Mouse (Mus musculus) embryonic fibroblast, embryonic 13.5 days (primary cell): ENCODE results near the gene Aqr. TPM values are rescaled to one million over a fixed set of nuclear protein-coding genes. Genes with fewer than 3 reads are reported as not detected.

Experiments
- H3K27ac ChIP-seq: 2 replicates; pipeline ENCODE4 v1.5.1; 2012; ENCODE audit warnings: low read length, control low read depth, inconsistent platforms; ENCODE audit not compliant: insufficient read depth
- H3K4me1 ChIP-seq: 2 replicates; pipeline ENCODE4 v1.6.1; 2011; ENCODE audit warnings: low read length; ENCODE audit not compliant: control insufficient read depth, insufficient read depth
- H3K4me3 ChIP-seq: 2 replicates; pipeline ENCODE4 v1.5.1; 2011; ENCODE audit warnings: mild to moderate bottlenecking, control low read depth, low read length; ENCODE audit not compliant: insufficient read depth
- CTCF ChIP-seq: IDR thresholded peaks from 2 replicates; pipeline ENCODE4 v1.5.1; 2011; ENCODE audit warnings: mild to moderate bottlenecking, control low read depth, low read length, moderate library complexity, borderline replicate concordance; ENCODE audit not compliant: insufficient read depth
- POLR2A ChIP-seq: IDR thresholded peaks from 2 replicates; pipeline ENCODE4 v1.6.1; 2011; ENCODE audit warnings: low read depth, mild to moderate bottlenecking, control low read depth, low read length, moderate library complexity
- polyA plus RNA-seq: library from polyadenylated mRNA; stranded (reverse); fragments of >200 nt; gene quantifications from 2 replicates; pipeline ENCODE4 v1.2.4, GENCODE M21; 2011; ENCODE audit warnings: low read depth; ENCODE audit not compliant: missing spikeins, insufficient read length

Gene Aqr
- polyA plus RNA-seq, 1 experiment = 41.1 TPM

DNA sequence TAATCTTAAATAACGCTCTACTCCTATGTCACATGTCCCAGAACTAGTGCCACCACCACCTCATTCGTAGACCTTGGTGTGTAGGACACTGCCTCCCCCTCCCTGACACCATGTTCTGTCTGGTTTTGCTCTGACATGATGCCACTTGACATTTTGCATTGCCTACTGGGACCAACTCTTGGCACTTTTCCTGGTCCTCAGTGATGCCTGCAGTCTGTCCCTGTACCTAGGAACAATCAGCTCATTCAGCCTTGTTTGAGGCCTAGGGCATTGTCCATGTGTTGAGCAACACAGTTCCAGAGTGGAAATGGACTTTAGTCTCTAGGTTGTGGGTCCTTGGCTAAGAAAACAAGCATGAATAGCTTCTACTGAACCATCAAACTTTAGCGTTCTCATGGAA lies 97.0 kb downstream of the Aqr start:
- no peak overlapping the region for H3K4me3 ChIP-seq
- no peaks in the 10 kb centered on the region for H3K4me1 ChIP-seq
- no peak overlapping the region for H3K27ac ChIP-seq
- TF ChIP-seq POLR2A (no peak), CTCF (no peak)

DNA sequence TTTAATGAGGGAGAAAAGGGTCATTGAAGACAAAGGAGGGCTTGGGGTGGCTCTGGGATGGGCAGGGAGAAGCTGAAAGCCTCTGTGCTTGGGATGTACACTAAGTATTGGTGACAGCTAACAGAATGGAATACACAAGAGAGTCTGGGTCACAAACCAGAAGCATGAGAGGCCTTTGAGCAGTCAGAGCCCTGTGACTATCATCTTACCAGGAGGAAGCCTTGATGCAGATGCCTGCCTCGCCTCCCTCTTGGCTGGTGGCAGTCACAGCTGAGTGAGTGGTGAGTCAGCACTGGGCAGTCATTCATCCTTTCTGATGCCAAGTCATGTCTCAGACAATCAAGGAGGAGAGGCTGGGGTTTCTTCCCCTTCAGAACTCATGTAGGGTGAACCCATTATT lies 99.6 kb downstream of the Aqr start:
- Histone ChIP-seq H3K4me3 (no peak overlapping the region), H3K4me1 (no peaks in the 10 kb centered on the region), H3K27ac (no peak overlapping the region)
- TF ChIP-seq CTCF = no peak
- no peak for TF ChIP-seq POLR2A

DNA sequence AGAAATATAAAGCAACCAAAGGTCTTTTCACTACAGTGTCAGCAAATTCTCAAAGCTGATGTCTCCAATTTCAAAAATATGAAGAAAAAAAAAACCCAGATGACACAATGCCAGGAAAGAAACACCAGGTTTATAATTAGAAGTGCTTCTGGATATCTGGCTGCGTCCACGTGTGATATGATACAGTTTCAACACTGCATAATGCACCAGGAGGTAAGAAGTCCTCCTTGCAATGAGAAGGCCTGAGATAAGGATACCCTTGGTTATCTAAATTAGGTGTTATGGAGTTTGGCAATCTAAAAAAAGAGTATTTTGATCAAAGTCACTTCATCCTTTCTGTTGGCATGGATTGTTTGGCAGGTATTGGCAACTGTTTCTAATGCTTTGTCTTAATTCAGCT lies 114.9 kb downstream of the Aqr start:
- no peak for TF ChIP-seq POLR2A
- TF ChIP-seq CTCF = no peak
- H3K4me1 ChIP-seq = no peaks in the 10 kb centered on the region
- no peak overlapping the region for H3K4me3 ChIP-seq
- H3K27ac ChIP-seq = no peak overlapping the region

DNA sequence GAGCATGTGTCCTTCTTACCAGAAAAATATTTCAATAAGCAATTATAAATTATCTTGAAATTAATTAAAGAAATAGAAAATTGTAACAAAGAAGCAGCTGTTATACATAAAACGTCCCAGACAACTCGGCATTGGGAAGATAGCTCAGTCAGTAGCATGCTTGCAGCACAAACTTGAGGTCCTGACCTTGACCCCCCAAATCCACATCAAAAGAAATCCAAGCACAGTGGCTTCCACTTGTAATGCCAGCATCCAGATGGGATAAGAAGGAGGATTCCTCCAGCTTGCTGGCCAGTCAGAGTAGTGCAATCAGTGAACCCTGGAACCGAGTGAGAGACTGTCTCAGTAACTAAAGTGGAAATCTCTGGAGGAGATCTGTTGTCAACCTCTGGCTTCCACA lies 120.6 kb downstream of the Aqr start:
- TF ChIP-seq POLR2A (no peak), CTCF (no peak)

DNA sequence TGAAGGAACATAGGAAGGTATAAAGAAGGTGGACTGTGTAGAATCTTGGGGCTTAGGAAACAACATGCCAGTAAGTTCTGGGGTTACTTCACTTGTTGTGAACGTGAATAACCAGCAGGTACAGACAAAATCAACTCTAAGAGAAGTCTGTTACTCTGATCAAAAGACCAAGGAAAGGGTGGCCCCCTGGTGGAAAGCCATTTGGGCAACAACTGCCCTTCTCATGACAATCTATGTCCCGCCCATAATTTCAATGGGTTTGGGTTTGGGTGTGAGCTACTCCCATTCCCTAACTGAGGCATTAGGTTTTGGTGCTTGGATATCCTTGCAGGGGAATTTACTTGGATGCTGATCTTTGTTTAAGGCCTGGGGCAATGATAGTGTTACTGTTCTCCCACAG lies 122.8 kb downstream of the Aqr start:
- Histone ChIP-seq H3K27ac (no peak overlapping the region), H3K4me3 (no peak overlapping the region), H3K4me1 (no peaks in the 10 kb centered on the region)
- no peak for TF ChIP-seq POLR2A
- TF ChIP-seq CTCF = no peak

More for the DNA sequence above, 120.6 kb downstream of the Aqr start:
- Histone ChIP-seq H3K4me1 (no peaks in the 10 kb centered on the region), H3K27ac (no peak overlapping the region), H3K4me3 (no peak overlapping the region)

DNA sequence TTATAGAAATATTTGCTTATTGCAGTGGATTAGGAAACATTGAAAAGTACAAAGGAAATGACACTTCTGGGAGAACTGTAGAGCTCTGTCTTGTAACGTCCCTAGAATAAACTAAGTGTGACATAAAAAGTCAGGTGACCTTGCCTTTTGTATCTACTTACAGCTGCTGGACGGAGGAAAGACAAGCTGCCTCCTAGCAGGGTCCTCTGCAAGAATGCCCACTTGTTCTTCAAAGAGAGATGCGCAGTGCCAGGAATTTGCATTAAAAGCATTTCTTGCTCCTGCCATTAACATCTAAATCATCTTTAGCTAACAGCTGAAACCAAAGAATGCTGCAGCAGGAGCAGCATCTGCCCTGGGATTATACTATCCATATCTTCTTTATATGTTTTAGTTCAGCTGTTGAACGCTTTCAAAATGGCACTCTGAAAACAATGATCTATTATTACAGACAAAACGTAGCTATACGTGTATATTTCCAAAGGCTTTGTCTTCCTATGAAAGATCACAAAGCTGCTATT lies 126.7 kb downstream of the Aqr start:
- TF ChIP-seq CTCF (no peak), POLR2A (no peak)
- Histone ChIP-seq H3K4me3 (no peak overlapping the region), H3K4me1 (no peaks in the 10 kb centered on the region), H3K27ac (no peak overlapping the region)

DNA sequence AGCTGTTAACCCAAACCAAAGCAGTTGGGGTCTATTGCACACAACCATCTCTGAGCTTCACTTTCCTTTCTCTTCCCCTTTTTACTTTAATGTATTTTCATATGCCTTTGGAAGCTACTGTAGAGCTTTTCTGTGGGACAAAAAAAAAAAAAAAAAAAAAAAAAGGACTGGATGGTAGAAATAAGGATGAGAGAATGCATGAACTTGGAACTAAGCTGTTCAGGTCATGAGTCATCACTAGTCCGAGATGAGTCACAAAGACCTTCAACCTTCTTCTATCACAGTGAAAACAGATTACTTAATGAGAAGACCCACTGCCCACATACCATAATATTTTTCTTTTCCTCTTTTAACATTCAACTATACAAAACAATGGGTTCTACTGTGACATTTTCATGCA lies 127.2 kb downstream of the Aqr start:
- Histone ChIP-seq H3K27ac (no peak overlapping the region), H3K4me1 (no peaks in the 10 kb centered on the region), H3K4me3 (no peak overlapping the region)
- TF ChIP-seq POLR2A = no peak
- TF ChIP-seq CTCF = no peak

DNA sequence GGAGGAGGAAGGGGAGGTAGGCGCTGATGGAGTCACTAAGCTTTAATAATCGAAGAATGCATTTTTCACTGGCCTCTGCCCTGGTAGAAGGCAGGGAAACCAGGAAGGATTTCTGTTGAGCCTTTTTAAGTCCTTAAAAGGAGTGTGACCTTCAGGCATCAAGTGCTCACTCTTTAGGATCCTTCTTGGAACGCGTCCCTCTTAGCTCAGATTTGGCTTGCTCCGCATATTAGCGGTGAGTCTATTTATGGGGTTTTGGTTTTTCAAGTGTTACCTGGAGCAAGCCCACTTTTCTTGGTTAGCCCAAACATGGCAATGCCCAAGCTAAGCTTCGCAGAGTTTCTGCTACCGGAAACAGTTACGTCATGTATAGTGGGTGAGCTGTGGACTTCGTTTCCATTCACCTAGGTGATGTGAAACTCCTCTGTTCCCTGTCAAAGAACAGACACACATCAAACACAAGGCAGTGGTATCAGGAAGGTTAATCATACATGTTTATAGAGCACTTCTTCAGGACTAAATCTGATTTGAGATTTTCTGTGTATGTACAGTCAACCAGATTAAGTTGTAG lies 128.5 kb downstream of the Aqr start:
- TF ChIP-seq POLR2A (no peak), CTCF (no peak)
- Histone ChIP-seq H3K27ac (no peak overlapping the region), H3K4me1 (no peaks in the 10 kb centered on the region), H3K4me3 (no peak overlapping the region)

DNA sequence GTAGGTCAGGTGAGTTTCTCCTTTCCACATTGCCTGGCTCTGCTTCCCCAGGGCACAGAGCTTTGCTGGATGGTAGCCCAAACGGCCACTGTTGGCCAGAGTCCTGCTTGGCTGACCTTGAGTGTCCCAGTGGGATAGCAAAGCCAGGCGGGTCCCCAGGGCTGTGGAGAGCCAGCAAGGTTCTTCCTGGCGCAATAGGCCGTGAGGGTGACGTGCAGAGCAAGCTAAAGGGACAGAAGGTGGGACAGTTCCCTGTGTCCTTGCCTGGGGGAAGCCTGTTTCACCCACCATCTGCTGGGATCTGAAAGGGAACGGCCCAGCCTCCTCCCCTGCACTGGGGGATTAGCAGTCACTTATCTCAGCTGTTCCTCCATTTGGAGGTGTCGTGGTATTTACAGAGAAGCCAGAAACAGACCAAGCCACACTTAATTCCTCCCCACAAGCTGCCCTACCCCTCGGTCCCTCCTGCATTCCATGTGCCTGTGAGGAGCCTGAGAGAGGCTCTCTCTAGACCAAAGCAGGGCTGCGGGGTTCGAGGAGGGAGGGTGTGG lies 129.4 kb downstream of the Aqr start:
- Histone ChIP-seq H3K4me3 (no peak overlapping the region), H3K27ac (no peak overlapping the region), H3K4me1 (no peaks in the 10 kb centered on the region)
- TF ChIP-seq CTCF (no peak), POLR2A (no peak)

DNA sequence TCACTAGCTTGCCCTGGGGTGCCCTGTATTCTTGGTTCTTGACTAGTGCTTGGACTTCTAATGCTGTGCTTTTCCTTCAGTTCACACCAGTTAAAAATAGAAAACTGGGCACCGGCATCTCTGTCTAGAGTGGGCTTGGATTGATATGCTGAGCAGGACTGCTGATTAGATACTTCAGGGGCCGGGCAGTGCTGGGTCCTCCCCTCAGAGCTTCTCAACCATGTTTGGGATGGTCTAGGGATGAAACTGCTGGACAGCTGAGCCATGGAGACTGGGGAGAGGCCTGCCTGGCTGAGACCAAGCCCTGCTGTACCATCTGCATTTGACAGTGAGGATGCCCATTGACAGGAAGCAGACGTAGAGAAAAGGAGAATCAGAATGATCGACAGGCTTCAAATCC lies 132.7 kb downstream of the Aqr start:
- no peak overlapping the region for H3K4me3 ChIP-seq
- no peak overlapping the region for H3K27ac ChIP-seq
- no peaks in the 10 kb centered on the region for H3K4me1 ChIP-seq
- TF ChIP-seq POLR2A = no peak
- TF ChIP-seq CTCF = no peak
